Mouse (Mus musculus): ENCODE data around the gene Arhgap10.

- TF ChIP-seq GABPA (IDR thresholded peaks at IDR 0.05; ENCODE audit: low read depth, low read length), result no peak
- no peak for TF ChIP-seq ZNF384 (IDR thresholded peaks at IDR 0.05; ENCODE audit: low read depth, low read length)
- TF ChIP-seq NELFE (IDR thresholded peaks at IDR 0.05; ENCODE audit: low read depth, low read length), result no peak
- TF ChIP-seq CTCF (IDR thresholded peaks at IDR 0.05 in 2 of 3, conservative IDR thresholded peaks at IDR 0.05 in 1 of 3; ENCODE audit: control insufficient read depth in 1 of 3, insufficient read depth in 1 of 3, low read depth in 2 of 3, low read length in 3 of 3, poor library complexity in 1 of 3, severe bottlenecking in 1 of 3), result no peak
- TF ChIP-seq JUND (IDR thresholded peaks at IDR 0.05; ENCODE audit: low read depth, low read length), result no peak
- TF ChIP-seq TAL1 (IDR thresholded peaks at IDR 0.05; ENCODE audit: low read length), result no peak
- TF ChIP-seq MYC (IDR thresholded peaks at IDR 0.05; ENCODE audit: low read depth, low read length), result no peak
- TF ChIP-seq ZC3H11A (IDR thresholded peaks at IDR 0.05; ENCODE audit: low read depth, low read length), result no peak
- no peak for TF ChIP-seq EP300 (IDR thresholded peaks at IDR 0.05; ENCODE audit: low read depth in 1 of 2, low read length in 2 of 2)
- no peak for TF ChIP-seq HCFC1 (IDR thresholded peaks at IDR 0.05; ENCODE audit: low read depth, low read length)
- TF ChIP-seq POLR2A (IDR thresholded peaks at IDR 0.05; ENCODE audit: control insufficient read depth in 1 of 2, insufficient read depth in 1 of 2, low read depth in 1 of 2, low read length in 2 of 2, poor library complexity in 1 of 2), result no peak
- TF ChIP-seq GATA1 (IDR thresholded peaks at IDR 0.05; ENCODE audit: low read depth, low read length), result no peak
- TF ChIP-seq KAT2A (conservative IDR thresholded peaks at IDR 0.05; ENCODE audit: low read depth, low read length), result no peak
These were observed 61.5 kb downstream of the Arhgap10 start for GRCm38 (mm10) chr8:77456263-77456662.
